Mouse (Mus musculus): ENCODE measurements around the gene Riox2. TPM values are rescaled to one million over a fixed set of nuclear protein-coding genes. Genes with fewer than 3 reads are reported as not detected.

Gene Riox2
- polyA plus RNA-seq, 1 experiment = 6.1 TPM

GRCm38 (mm10) chr16:59517447-59518219 lies 46.1 kb downstream of the Riox2 start:
- DNase-seq (ENCODE audit: low read depth) = no peak

- no peak for DNase-seq (ENCODE audit: low read depth)
These were observed 50.3 kb downstream of the Riox2 start for GRCm38 (mm10) chr16:59521752-59522423.

GRCm38 (mm10) chr16:59526939-59527338 lies 55.4 kb downstream of the Riox2 start:
- no peak for DNase-seq (ENCODE audit: low read depth)

GRCm38 (mm10) chr16:59529570-59529969 lies 58.0 kb downstream of the Riox2 start:
- no peak for DNase-seq (ENCODE audit: low read depth)

GRCm38 (mm10) chr16:59531243-59531642 lies 59.7 kb downstream of the Riox2 start:
- DNase-seq (ENCODE audit: low read depth) = no peak

- no peak for DNase-seq (ENCODE audit: low read depth)
These were observed 61.0 kb downstream of the Riox2 start for GRCm38 (mm10) chr16:59532561-59532960.

- DNase-seq (ENCODE audit: low read depth) = no peak
These were observed 62.8 kb downstream of the Riox2 start for GRCm38 (mm10) chr16:59534349-59534748.

- DNase-seq (ENCODE audit: low read depth) = no peak
These were observed 64.1 kb downstream of the Riox2 start for GRCm38 (mm10) chr16:59535673-59536072.

- no peak for DNase-seq (ENCODE audit: low read depth)
These were observed 69.4 kb downstream of the Riox2 start for GRCm38 (mm10) chr16:59540944-59541343.

- no peak for DNase-seq (ENCODE audit: low read depth)
These were observed 69.8 kb downstream of the Riox2 start for GRCm38 (mm10) chr16:59541382-59541781.

Other genes with a start within 250 kb of the Riox2 start
- not detected in 2 replicates for gene Olfr201, start 199.1 kb upstream of the Riox2 start, polyA plus RNA-seq (2012; rRNA removed)
- not detected in 2 replicates for gene Olfr202, start 185.0 kb upstream of the Riox2 start, polyA plus RNA-seq (2012; rRNA removed)
- gene Olfr203, start 172.9 kb upstream of the Riox2 start, polyA plus RNA-seq (2012; rRNA removed) = not detected in 2 replicates
- not detected in 2 replicates for gene Olfr204, start 153.5 kb upstream of the Riox2 start, polyA plus RNA-seq (2012; rRNA removed)
- gene Olfr205, start 140.6 kb upstream of the Riox2 start, polyA plus RNA-seq (2012; rRNA removed) = not detected in 2 replicates
- gene Olfr206, start 122.5 kb upstream of the Riox2 start, polyA plus RNA-seq (2012; rRNA removed) = not detected in 2 replicates
- not detected in 2 replicates for gene Olfr209, start 107.8 kb upstream of the Riox2 start, polyA plus RNA-seq (2012; rRNA removed)
- gene Gabrr3, start 64.4 kb upstream of the Riox2 start, polyA plus RNA-seq (2012; rRNA removed) = not detected in 2 replicates
- 6.9 and 7.2 TPM in 2 replicates for gene Crybg3, start 129.2 kb downstream of the Riox2 start, polyA plus RNA-seq (2012; rRNA removed)
- gene Arl6, start 167.6 kb downstream of the Riox2 start, polyA plus RNA-seq (2012; rRNA removed) = 5.8 and 7.9 TPM in 2 replicates

All from gonadal fat pad, adult 2 months (tissue).